Mouse (Mus musculus) layer of hippocampus, postnatal 10 days (tissue): Measurements from ENCODE around the gene Gm49342. TPM values are rescaled to one million over a fixed set of nuclear protein-coding genes. Genes with fewer than 3 reads are reported as not detected.
"Not testable (repeated sequence)": the region's sequence is repeated elsewhere in the genome, so short reads cannot be mapped to it uniquely, and the experiment has no call there.

Experiments used
- DNase-seq, 2 experiments: peaks; one replicate each; pipeline ENCODE4 v3.0.0; 2021; ENCODE audit warnings: low spot score in 2 of 2
- long read RNA-seq: library from polyadenylated mRNA; stranded (forward); transcript quantifications from one replicate; pipeline ENCODE4 v2.0.0, GENCODE M21; 2023
- total RNA-seq, 2 experiments: library from RNA; stranded (reverse); gene quantifications; 2 replicates each; pipeline ENCODE4 v1.2.3; 2021

Gm49342 gene
- total RNA-seq = 10 to 100 TPM in 1 of 2 experiments, 1 to 10 TPM in 1; 9.2 to 11.1 TPM
- long read RNA-seq = 0 reads

DNA sequence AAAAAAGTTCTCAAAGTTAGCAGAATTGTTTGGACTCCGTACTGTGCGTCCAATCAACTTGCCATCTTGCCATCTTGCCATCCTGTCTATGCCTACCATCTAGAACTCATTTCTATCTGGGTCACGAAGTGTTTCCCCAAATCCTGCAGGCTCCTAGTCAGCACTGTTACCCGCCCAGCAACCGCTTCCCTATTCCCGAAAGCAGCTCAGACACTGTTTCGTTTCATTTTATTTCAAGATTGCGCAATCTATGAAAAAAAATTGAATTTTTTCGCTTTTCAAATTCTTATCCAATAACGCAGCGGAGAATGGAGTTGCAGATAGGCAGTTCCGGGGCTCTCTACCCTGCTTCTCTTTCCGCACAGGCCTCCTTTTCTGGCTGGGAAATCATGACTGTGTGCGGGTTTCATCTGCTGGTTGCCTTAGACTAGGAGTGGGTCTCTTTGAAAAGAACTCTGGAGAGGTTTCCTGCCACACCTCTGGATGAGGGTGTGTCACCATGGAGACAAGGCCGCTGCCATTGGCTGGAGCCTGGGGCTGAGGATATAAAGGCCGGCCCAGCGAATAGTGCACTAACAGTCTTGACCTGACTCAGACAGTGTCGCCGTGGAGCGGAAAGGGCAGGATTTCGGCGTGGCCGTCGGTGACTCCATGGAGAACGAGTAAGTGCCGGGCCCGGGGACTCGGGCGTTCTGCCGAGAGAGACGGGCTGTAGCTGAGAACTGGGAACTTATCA, at the start of gene Gm49342:
Gm49342 (plus strand) TSS at position 586 of the 736 bp plus-strand sequence.
- peak; percentile 90 to 91 for DNase-seq

DNA sequence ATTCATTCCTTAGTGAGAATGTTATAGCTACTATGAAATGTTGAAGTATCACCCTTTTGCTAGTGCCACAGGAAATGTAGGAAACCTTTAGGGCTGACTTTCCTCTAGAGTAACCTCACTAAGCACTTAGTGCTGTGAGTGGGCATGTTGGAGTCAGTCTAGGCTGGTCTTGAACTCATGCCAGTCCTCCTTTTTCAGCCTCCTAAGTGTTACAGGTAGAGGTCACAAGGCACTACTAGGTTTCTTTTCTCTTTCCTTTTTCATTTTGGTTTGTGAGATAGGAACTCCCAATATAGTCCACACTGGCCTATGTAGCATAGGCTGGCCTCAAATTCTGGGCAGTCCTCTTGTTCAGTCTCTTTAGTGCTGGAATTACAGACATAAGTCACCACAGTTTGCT, 48.9 kb upstream of the Gm49342 start:
- no peak for DNase-seq

DNA sequence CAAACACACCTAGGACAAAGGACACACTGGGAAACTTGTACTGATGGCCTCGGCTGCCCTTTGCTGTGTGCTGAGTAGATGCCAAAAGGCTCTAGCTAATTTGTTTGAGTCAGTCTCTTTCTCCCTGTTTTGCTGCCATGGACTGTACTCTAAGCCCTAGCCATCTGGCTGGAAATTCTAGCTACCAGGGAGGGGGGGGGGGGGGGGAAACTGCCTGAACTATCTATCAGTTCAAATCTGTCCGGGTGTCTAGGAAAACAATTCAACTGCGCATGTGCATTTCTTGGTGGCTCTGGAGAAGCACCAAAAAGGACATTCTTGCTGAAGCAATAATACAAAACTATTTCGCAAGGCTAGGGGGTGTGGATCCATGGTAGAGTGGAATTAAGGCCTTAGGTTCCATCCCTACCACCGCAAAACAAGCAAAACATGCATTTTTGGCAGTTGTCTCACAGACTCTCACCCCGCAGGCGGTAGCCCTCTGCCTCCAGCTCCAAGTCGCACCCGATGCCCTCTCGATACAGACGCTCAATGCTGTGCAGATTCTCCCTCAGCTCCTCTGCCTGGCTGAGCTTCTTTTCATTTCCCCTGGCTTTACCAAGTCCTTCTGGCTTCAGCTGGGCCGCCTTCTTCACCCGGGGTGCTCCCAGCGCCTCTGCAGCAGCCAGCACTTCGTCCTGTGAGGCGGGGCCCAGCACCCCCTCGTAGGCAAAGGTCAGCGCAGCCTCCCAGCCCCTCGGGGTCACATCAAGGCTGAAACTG, 48.2 kb upstream of the Gm49342 start:
- DNase-seq = peak in 1 of 2 experiments; percentile 35

DNA sequence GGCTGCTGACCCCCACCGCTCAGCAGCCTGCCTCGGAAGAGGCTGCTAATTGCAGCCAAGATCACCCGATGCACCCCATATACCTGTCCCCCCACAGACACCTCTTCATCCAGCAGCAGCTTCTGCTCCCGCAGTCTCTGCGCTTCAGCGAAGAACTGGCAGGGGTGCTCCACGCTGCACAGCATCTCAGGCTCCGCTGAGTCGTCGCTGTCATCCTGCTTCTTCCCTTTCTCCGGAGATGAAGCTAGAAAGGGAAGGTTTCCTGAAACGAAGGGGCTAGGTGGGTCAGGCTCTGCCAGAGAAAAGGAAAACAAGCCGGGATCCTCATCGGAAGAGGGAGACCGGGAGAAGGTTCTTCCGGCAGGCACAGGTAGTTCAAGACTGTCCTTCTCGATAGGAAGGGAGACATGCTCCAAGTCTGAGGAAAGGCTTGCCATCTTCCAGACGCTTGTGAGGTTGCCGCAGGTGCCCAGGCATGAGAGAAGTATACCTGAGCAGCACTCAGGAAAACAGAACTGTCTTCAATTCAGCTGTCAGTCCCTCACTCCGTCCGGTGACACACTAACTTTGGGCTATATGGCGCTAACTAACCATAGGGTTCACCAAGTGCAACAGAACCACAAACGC, 47.5 kb upstream of the Gm49342 start:
- DNase-seq = peak in 1 of 2 experiments; percentile 20

DNA sequence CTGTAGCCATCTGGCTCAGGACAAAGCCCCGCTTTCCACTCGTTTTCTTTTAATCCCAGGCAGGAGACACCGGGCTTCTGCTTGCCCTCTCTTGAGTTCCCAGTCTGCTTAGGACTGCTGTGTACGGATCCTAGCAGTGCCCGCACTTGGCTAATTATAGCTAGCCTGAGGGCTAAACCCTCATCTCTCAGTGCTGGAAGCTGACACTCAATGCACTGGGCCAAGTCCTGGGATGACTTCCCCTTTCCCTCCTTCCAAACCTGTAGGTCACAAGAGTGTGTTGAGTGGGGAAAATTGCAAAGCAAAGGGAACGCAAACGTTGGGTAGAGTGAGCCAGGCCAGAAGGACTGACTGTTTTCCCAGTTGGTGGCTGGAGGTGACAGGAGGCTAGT, 46.9 kb upstream of the Gm49342 start, which contains the start of gene Klhl33:
Klhl33 (minus strand) TSS at position 134 of the 392 bp plus-strand sequence.
- DNase-seq = no peak

DNA sequence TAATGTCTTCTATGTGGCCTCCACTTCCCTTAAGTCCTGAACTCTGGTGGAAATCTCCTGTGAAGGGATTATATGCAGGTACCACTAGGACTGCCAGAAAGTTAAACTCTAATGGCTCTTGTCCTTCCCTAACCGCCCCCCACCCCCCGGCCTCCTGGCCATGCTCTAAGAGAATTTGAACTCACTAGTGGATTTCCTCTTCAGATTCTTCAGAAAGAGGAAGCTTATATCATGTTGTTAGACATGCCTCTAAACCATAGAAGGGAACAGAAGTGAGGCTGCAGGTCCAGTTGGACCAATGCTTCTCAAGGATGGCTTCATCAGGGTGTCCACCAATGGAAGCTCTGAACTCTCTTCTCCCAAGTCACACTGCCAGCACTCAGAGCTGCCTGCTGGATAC, 46.3 kb upstream of the Gm49342 start:
- DNase-seq = not testable (repeated sequence)

DNA sequence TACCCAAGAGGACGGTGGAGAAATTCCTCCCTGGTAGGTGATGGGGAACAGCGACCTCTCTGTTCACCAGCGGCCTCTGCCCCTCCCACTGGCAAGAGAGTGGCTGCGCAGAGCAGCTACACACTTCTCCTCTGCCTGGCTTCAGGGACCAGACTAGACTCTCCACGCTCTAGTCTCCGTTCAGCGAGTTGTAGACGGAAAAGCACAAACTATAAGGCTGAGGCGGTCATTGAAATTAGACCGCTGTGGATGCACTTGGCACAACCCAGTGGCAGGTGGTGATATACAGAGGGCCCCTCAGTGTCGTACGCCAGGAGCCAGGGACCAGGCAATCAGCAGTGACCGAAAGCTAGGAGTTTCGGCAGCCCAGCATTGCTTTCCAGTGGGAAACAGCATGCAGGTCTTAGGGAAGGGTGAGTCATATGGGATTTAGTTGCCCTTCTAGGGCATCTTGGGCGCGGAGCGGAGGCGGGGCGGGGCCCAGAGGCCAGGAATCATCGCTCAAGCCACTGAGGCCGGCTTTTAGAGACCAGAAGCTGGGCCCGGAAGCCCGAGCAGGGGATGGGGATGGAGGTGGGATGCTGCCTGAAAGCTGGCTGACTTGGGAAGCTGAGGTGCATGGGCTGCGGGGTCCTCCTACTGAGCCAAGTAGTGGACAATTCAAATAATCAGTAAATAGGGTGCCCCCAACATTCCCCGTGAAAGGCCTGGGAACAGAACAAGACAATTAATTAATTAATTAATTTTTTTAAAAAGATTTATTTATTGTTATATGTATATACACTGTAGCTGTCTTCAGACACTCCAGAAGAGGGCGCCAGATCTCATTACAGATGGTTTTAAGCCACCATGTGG, 40.1 kb upstream of the Gm49342 start:
- peak; percentile 33 to 53 for DNase-seq

DNA sequence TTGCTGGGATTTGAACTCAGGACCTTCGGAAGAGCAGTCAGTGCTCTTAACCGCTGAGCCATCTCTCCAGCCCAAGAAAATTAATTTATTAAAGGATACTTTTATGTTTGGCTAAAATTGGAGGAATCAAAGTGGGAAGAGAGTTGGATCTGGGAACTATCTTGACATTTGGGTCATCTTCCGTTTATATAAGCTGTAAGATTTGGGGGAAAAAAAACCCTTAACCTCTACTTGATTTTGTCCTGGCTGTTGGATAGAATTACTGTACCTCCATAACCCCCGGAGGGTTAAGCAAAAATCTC, 39.5 kb upstream of the Gm49342 start:
- DNase-seq = no peak

DNA sequence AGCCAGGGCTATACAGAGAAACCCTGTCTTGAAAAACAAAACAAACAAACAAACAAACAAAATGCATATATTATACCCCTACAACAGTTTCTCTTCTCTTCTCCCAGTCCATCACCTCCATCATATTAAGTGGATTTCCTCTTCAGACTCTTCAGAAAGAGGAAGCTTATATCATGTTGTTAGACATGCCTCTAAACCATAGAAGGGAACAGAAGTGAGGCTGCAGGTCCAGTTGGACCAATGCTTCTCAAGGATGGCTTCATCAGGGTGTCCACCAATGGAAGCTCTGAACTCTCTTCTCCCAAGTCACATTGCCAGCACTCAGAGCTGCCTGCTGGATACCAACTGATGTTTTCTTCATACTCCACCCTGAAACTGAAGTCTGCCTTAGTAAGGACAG, 39.0 kb upstream of the Gm49342 start:
- not testable (repeated sequence) for DNase-seq

DNA sequence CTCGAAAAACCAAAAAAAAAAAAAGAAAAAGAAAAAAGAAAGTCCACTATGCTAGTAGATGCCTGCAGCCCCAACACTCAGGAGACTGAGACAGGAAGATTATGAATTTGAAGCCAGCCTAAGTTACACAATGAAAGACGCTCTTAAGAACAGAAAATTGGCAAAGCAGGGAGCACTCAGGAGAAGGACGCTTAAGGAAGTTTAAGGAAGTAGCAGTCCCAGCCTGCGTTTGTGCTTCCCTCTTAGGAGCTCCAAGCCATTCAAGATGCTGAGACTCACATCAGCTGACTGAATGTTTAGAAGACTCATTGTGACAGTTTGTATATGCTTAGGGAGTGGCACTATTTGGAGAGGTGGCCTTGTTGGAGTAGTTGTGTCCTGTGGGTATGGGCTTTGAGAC, 36.2 kb upstream of the Gm49342 start:
- DNase-seq = no peak

DNA sequence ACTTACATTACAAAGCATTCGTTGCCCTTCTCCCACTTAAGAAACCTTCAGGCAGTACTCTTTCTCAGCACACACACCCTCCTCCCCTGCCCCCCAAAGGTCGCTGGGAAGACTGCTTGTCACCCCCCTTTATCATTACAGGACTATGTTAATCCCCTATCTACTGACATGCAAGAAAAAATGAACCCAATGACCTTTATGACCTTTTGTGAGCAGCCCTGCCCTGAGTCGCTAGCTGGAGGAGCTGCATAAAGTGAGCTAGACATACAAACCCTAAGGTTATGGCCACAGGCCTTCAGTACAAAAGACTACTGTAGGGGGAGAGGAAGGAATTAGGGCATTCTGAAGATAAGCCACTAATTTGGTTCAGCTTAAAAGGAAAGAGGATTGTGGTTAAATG, 33.0 kb upstream of the Gm49342 start:
- no peak for DNase-seq

DNA sequence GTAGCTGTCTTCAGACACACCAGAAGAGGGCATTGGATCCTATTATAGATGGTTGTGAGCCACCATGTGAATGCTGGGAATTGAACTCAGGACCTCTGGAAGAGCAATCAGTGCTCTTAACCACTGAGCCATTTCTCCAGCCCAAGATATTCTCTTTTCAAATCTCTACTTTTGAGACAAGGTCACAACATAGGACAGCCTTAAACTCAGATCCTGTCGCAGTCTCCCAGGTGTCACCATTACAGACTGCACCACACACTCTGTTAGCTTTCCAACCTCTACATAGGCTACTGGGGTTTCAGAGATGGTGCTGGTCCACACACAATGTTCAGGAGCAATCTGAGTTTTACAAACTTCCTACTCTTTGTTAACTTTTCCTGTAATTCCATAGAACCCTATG, 20.9 kb upstream of the Gm49342 start:
- DNase-seq = not testable (repeated sequence)

DNA sequence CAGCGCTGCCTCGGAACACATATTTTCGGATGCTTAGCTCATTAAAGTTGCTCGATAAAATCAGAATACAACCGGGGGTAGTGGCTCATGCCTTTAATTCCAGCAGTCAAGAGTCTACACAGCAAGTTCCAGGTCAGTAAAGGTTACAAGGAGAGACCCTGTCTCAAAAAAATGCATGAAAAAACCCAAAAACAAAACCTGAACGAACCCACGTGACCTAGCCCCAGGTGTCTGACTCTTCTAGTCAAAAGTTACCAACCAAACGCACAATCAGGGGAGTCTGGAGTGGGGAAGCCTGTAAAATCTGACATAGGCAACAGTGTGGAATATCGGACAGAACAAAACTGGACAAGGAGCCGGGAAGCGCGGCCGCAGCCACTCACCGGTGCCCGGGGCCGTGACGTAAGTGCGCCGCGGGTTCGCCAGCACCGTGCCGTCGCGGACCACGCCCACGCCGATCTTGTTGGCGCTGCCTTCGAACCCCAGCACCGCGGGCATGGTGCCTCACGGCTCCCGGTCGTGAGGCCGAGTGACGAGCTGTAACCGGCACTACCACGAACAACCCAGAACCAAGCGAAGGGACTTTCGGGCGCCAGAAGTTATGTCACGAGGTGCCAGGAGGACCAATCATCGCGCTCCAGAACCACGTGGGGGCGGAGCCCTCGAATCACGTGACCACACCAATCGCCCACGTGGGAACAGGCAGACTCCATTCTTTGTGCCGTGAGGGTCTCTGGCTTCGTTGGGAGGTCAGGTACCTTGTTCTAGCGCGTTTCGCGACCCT, 19.8 kb upstream of the Gm49342 start, which contains the start of the genes Osgep and Apex1:
Osgep (minus strand) TSS at position 613 of the 784 bp plus-strand sequence.
Apex1 (plus strand) TSS at position 688 of the 784 bp plus-strand sequence.
- peak; percentile 97 for DNase-seq

DNA sequence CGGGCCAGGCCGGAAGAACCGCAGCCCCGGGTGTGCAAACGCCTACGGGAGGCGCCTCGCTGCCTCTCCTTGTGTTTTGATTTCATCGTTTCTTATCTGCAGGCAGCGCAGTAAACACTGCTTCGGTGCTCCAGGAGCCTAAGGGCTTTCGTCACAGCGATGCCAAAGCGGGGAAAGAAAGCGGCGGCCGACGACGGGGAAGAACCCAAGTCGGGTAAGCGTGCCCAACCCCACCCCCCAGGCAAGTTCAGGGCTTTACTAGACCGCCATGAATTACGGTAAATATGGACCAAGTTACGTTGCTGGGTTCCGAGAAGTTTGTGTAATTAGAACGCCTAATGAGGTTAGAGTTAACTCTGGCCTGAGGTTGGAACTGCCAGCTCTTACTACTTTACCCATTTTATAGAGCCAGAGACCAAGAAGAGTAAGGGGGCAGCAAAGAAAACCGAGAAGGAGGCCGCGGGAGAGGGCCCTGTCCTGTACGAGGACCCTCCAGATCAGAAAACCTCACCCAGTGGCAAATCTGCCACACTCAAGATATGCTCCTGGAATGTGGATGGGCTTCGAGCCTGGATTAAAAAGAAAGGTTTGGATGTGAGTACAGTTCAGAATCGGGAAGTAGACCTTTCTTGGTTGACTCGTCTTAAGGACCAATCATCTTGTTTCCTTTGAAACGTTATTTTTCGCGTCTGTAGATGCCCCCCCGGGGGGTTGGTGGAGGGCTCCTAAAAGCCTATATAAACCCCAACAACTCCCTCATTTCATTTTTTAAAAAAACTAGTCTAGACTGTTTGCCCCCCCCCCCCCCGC, 19.0 kb upstream of the Gm49342 start:
- DNase-seq = peak in 1 of 2 experiments; percentile 27

DNA sequence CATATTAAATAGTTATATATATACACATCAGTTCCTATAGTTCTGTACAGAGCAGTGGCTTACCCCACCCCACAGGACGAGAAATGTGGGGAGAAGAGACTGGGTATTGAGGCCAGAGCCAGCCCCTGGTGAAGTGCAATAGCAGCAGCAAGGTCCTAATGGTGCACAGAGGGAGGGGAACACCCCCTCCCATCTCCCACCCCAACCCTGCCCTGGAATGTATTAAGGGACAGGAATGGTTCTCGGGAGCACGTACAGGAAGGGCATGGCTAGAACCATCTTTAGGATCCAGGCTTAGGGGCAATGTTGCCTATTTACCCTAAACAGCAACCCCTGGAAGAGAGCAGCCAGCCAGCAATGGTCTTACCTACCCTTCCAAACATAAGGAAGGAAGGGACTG, 17.0 kb upstream of the Gm49342 start:
- DNase-seq = no peak

DNA sequence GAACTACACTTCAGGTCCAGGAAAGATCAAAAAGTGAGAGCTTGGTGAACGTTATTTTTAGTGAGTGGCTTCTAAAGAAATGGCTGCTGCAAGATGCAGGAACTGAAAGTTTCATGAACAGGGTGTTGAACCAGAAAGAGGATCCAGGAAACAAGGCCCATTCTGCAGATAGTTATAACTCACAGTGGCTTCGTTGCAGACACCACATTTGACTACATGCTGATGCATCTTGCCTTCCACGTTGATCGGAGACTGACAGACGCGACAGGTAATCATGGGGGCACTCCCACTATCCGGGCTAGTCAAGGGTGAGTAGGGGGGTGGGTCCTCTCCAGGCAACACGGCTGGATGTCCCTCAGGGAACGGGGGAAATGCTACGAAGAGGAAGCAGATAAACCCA, 14.4 kb upstream of the Gm49342 start:
- DNase-seq = no peak

DNA sequence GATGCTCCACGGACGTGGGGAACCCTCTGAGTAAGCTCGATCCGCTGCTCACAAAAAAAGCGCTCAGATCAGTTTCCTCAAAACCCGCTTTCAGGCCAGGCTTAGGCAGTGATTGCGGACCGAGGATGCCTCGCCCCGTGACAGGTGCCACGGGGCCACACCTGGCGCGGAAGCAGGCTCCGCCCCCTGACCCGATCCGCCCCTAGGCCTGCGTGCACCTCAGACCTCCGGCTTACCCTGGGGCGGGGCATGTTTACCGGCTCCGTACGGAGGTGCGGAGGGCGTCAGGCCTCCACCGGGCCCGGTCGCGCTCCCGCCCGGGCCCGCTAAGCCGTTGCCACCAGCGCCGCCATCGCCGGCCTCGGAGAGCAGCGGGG, 14.0 kb upstream of the Gm49342 start:
- no peak for DNase-seq

DNA sequence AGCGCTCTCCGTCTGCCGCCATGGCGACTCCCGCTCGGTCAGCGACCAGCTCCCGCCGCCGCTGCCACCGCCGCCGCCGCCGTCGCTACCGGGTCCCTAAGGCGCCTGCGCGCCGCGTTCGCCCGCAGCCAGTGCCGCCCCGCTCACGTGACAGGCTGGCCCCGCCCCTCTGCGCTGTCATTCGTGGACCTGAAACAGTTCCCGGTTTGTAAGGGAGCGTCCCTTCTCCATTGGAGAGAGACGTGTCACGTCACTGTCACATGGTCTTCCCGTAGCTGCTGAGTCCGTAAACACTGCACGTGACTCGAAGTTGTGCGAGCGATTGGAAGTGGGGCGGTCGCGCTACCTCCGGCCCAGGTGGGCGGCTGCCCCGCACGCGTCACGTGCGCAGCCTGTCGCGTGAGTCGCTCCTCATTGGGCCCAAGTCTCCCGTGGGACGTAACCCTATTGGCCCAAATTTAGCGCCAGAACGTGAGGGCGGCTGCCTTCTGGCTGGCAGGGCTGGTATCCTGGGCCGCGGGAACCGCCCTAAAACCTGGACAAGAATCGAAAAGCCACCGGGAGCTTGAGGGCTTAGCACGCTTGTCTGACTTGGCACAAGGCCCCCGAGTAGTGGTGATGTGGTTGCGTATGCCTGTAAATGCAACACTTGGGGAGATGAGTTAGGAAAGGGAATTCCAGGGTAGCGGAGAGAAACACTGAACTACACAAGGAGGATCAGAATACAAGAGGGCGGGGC, 13.4 kb upstream of the Gm49342 start, which contains the start of the genes Pip4p1 and Pnp:
Pip4p1 (minus strand) TSS at position 103 of the 739 bp plus-strand sequence.
Pnp (plus strand) TSS at position 329 of the 739 bp plus-strand sequence.
- peak; percentile 98 to 99 for DNase-seq
